ENCODE assay signal across 8 mouse cellular contexts in genomic region chr7:98177929-98178559, GRCm38 (mm10). TPM values are rescaled to one million over a fixed set of nuclear protein-coding genes. Genes with fewer than 3 reads are reported as not detected.
DNase-seq lines count a peak whose midpoint lies in the region; ATAC-seq and TF ChIP-seq lines count a peak whose summit lies in the region.

Capn5 (minus strand) TSS chr7:98178274.

- H3K9ac ChIP-seq in intestine, embryonic 15.5 days: peak within 1 kb of the TSS; percentile 71

- peak; percentile 83 for DNase-seq in 3134 (ENCODE audit: extremely low read depth, insufficient read length, low spot score)
- peak; percentile 78 to 91 for DNase-seq in adrenal gland, adult (ENCODE audit: inconsistent age in 2 of 2, low spot score in 1 of 2)
- peak; percentile 54 for DNase-seq in gastrocnemius, postnatal 36 days
- peak; percentile 49 to 67 for DNase-seq in left cerebral cortex, postnatal 36 days (ENCODE audit: low spot score in 2 of 2)
- peak; percentile 81 for DNase-seq in mesoderm, embryonic 11.5 days (ENCODE audit: low read depth, low spot score)
- DNase-seq in spleen, adult 18-20 months: peak; percentile 55 to 72

- no peaks in the 10 kb centered on the region for H3K27me3 ChIP-seq in intestine, embryonic 15.5 days (replicated peaks)

- peak; percentile 32 for TF ChIP-seq CTCF in cortical plate, adult 2 months (IDR thresholded peaks at IDR 0.05; ENCODE audit: extremely low read depth, insufficient read depth, low read length)

- peak; percentile 63; the same call in 1 of the 2 replicates for TF ChIP-seq POLR2A in cortical plate, adult 2 months (IDR thresholded peaks at IDR 0.05; ENCODE audit: extremely low read depth, insufficient read depth, low read length)

- H3K4me2 ChIP-seq in intestine, embryonic 15.5 days (replicated peaks): peak within 1 kb of the TSS; percentile 87

- 1% methylated on average over 39 of the region's 44 CpGs for WGBS in intestine, embryonic 15.5 days

- H3K36me3 ChIP-seq in intestine, embryonic 15.5 days: no peaks in the 10 kb centered on the region

- peak; percentile 91 for ATAC-seq in intestine, embryonic 15.5 days

- H3K9me3 ChIP-seq in intestine, embryonic 15.5 days: no peaks in the 10 kb centered on the region

- peak within 1 kb of the TSS; percentile 63 for H3K27ac ChIP-seq in cortical plate, adult 2 months (ENCODE audit: insufficient read depth, low read length)
- peak within 1 kb of the TSS; percentile 75 for H3K27ac ChIP-seq in intestine, embryonic 15.5 days

- H3K4me3 ChIP-seq in cortical plate, adult 2 months (ENCODE audit: insufficient read depth, low read length): peak within 1 kb of the TSS; percentile 93
- H3K4me3 ChIP-seq in intestine, embryonic 15.5 days (replicated peaks): peak within 1 kb of the TSS; percentile 94

- intact Hi-C loops in gastrocnemius, postnatal 36 days (cut with DNase I): no loop called here
- intact Hi-C loops in left cerebral cortex, postnatal 36 days (cut with DNase I): no loop called here

- no peaks in the 10 kb centered on the region for H3K4me1 ChIP-seq in cortical plate, adult 2 months (ENCODE audit: control insufficient read depth, insufficient read depth, low read length)
- H3K4me1 ChIP-seq in intestine, embryonic 15.5 days (replicated peaks): peaks cover 25% of the 10 kb centered on the region

RNA-seq across cellular contexts. Expression of gene Capn5, which starts in this region (rescaled TPM):
- 36.1 and 36.5 TPM in 2 replicates for polyA plus RNA-seq in cortical plate, adult 2 months (2012; rRNA removed)
- total RNA-seq in gastrocnemius, postnatal 36 days (2021): 1 to 10 TPM; 1.7 to 1.9 TPM
- 10.2 TPM in 2 replicates for polyA plus RNA-seq in intestine, embryonic 15.5 days (2015; fragmentation: Nextera tagmentation; extraction: Ambion mirVana)
- 10 to 100 TPM; 35.9 to 37.6 TPM for total RNA-seq in left cerebral cortex, postnatal 36 days (2021)

Comparison
In these comparisons a context has a peak if more than half of its experiments do, and no peak if none do; other contexts are left out.
1. Peak in every context shown above with its lines: DNase-seq, ATAC-seq, H3K4me3 ChIP-seq and H3K27ac ChIP-seq.
2. RNA of gene Capn5 (total RNA-seq): 35.9 to 37.6 TPM in left cerebral cortex, postnatal 36 days; 1.7 to 1.9 TPM in gastrocnemius, postnatal 36 days; every median in the first group is over 10 times any median in the second.